Mouse (Mus musculus) forebrain, embryonic 16.5 days (tissue): Measurements from ENCODE around the gene Nrip1. TPM values are rescaled to one million over a fixed set of nuclear protein-coding genes. Genes with fewer than 3 reads are reported as not detected.

Source experiments
- ATAC-seq: fragments of 200-750 bp; cut with Nextera tagmentation; 2 replicates; pipeline ENCODE4 v1.8.0; 2017; ENCODE audit warnings: mild to moderate bottlenecking, moderate library complexity
- H3K27ac ChIP-seq: fragments of 300-500 bp; sonication (generic); 2 replicates; pipeline ENCODE4 v1.5.1; 2014; ENCODE audit warnings: low read length, control low read depth
- H3K27me3 ChIP-seq: fragments of 300-500 bp; sonication (generic); replicated peaks from 2 replicates; pipeline ENCODE4 v1.6.1; 2014; ENCODE audit warnings: low read length; ENCODE audit not compliant: control insufficient read depth, insufficient read depth
- H3K36me3 ChIP-seq: fragments of 300-500 bp; sonication (generic); 2 replicates; pipeline ENCODE4 v1.6.1; 2014; ENCODE audit not compliant: control insufficient read depth, insufficient read depth
- H3K4me1 ChIP-seq: fragments of 300-500 bp; sonication (generic); replicated peaks from 2 replicates; pipeline ENCODE4 v1.6.1; 2014; ENCODE audit warnings: low read length; ENCODE audit not compliant: control insufficient read depth, insufficient read depth
- H3K4me2 ChIP-seq: fragments of 300-500 bp; sonication (generic); 2 replicates; pipeline ENCODE4 v1.6.1; 2014; ENCODE audit warnings: mild to moderate bottlenecking, low read length, control low read depth
- H3K4me3 ChIP-seq: fragments of 300-500 bp; sonication (generic); replicated peaks from 2 replicates; pipeline ENCODE4 v1.5.1; 2014; ENCODE audit warnings: mild to moderate bottlenecking, low read length, control low read depth
- H3K9ac ChIP-seq: fragments of 300-500 bp; sonication (generic); replicated peaks from 2 replicates; pipeline ENCODE4 v1.6.1; 2014; ENCODE audit warnings: low read depth, low read length, control low read depth
- H3K9me3 ChIP-seq: fragments of 300-500 bp; sonication (generic); 2 replicates; pipeline ENCODE4 v1.6.1; 2016; ENCODE audit warnings: low read length; ENCODE audit not compliant: control insufficient read depth
- WGBS: fragments of 180-500 bp; shearing (Covaris S2); extraction: QIAGEN DNeasy Blood & Tissue Kit; methylation state at CpG from one replicate; pipeline ENCODE4 v1.1.7; 2014; 5-methylcytosine and 5-hydroxymethylcytosine counted together
- polyA plus RNA-seq: library from polyadenylated mRNA; unstranded; fragments of >200 nt; fragmentation: Nextera tagmentation; extraction: Ambion mirVana; gene quantifications from 2 replicates; pipeline ENCODE4 v1.2.1, GENCODE M21; 2015

Gene Nrip1
- polyA plus RNA-seq, 1 experiment from 2014 or later = 38.7 TPM

- no peaks in the 10 kb centered on the region for H3K27me3 ChIP-seq
- no peak for ATAC-seq
- no peak overlapping the region for H3K4me3 ChIP-seq
- peaks cover 3% of the 10 kb centered on the region; the same call in 1 of the 2 replicates for H3K4me1 ChIP-seq
- 89% methylated on average over 3 of the region's 3 CpGs for WGBS
- no peak overlapping the region for H3K9ac ChIP-seq
- H3K27ac ChIP-seq = no peak overlapping the region
- H3K9me3 ChIP-seq = no peaks in the 10 kb centered on the region; the same call in 1 of the 2 replicates
- H3K4me2 ChIP-seq = no peak overlapping the region
- H3K36me3 ChIP-seq = no peaks in the 10 kb centered on the region
These were observed 28.8 kb downstream of the Nrip1 start for GRCm38 (mm10) chr16:76344761-76345368.

- WGBS = 95% methylated on average over 2 of the region's 2 CpGs
- no peak overlapping the region for H3K9ac ChIP-seq
- H3K4me3 ChIP-seq = no peak overlapping the region
- H3K4me1 ChIP-seq = peaks cover 3% of the 10 kb centered on the region; the same call in 1 of the 2 replicates
- H3K9me3 ChIP-seq = no peaks in the 10 kb centered on the region; the same call in 1 of the 2 replicates
- no peak overlapping the region for H3K4me2 ChIP-seq
- no peak for ATAC-seq
- no peaks in the 10 kb centered on the region for H3K36me3 ChIP-seq
- no peaks in the 10 kb centered on the region for H3K27me3 ChIP-seq
- no peak overlapping the region for H3K27ac ChIP-seq
These were observed 29.6 kb downstream of the Nrip1 start for GRCm38 (mm10) chr16:76344030-76344429.

DNA sequence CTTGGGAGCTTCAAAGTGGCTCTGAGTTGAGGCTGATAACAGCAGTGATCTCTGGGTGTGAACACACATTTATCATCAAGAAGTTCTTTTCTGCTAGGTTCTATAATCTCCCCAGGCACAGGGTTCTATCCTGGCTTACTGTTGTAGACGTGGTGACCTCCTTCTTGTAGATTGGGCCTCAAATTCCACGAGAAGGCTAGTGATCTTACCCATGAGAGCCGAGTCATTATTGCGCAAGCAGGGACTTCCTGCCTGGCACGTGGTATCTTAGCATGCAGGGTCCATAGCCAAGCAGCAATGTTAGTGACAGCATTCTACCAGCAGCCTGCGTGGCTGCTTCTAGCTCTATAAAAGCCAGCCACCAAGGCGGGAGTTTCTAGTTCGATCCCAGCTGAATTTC, 32.0 kb downstream of the Nrip1 start:
- Histone ChIP-seq H3K4me3 (no peak overlapping the region), H3K27me3 (no peaks in the 10 kb centered on the region), H3K4me2 (no peak overlapping the region), H3K27ac (no peak overlapping the region), H3K9me3 (no peaks in the 10 kb centered on the region; the same call in 1 of the 2 replicates), H3K9ac (no peak overlapping the region), H3K4me1 (no peaks in the 10 kb centered on the region), H3K36me3 (no peaks in the 10 kb centered on the region)
- no peak for ATAC-seq
- WGBS = 90% methylated on average over 8 of the region's 8 CpGs

GRCm38 (mm10) chr16:76339256-76339655, 34.4 kb downstream of the Nrip1 start:
- H3K9me3 ChIP-seq = no peaks in the 10 kb centered on the region
- H3K36me3 ChIP-seq = no peaks in the 10 kb centered on the region
- no peaks in the 10 kb centered on the region for H3K27me3 ChIP-seq
- no peak overlapping the region for H3K4me3 ChIP-seq
- H3K27ac ChIP-seq = no peak overlapping the region
- no peak overlapping the region for H3K9ac ChIP-seq
- H3K4me2 ChIP-seq = no peak overlapping the region
- no peak for ATAC-seq
- no peaks in the 10 kb centered on the region for H3K4me1 ChIP-seq
- WGBS = 92% methylated on average over 10 of the region's 10 CpGs

GRCm38 (mm10) chr16:76337351-76337750, 36.3 kb downstream of the Nrip1 start:
- H3K27me3 ChIP-seq = no peaks in the 10 kb centered on the region
- no peaks in the 10 kb centered on the region for H3K4me1 ChIP-seq
- WGBS = 90% methylated on average over 7 of the region's 7 CpGs
- no peaks in the 10 kb centered on the region for H3K36me3 ChIP-seq
- no peak overlapping the region for H3K9ac ChIP-seq
- no peak overlapping the region for H3K4me2 ChIP-seq
- no peak overlapping the region for H3K4me3 ChIP-seq
- H3K27ac ChIP-seq = no peak overlapping the region
- ATAC-seq = no peak
- no peaks in the 10 kb centered on the region for H3K9me3 ChIP-seq

GRCm38 (mm10) chr16:76336932-76337331, 36.7 kb downstream of the Nrip1 start:
- Histone ChIP-seq H3K4me1 (no peaks in the 10 kb centered on the region), H3K27me3 (no peaks in the 10 kb centered on the region), H3K27ac (no peak overlapping the region), H3K4me2 (no peak overlapping the region), H3K4me3 (no peak overlapping the region), H3K9me3 (no peaks in the 10 kb centered on the region), H3K9ac (no peak overlapping the region), H3K36me3 (no peaks in the 10 kb centered on the region)
- ATAC-seq = no peak
- WGBS = 93% methylated on average over 11 of the region's 11 CpGs

DNA sequence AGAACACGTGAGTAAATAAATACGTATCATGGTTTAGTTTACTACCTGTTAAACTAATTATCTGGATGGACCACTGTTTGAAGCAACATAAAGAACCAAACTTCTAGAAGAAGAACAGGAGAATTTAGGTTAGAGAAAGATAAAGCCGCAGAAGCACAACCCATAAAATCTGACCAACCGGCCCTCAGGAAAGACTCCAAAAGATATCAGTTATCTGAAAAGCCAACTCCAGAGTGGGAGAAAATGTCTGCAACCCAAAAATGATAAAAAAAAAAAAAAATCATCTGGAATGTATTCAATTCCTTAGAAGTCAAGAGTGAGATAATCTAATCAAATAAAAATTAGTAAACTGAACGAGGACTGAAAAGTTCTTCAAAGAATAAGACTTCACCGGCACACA, 37.7 kb downstream of the Nrip1 start:
- Histone ChIP-seq H3K4me2 (no peak overlapping the region), H3K4me3 (no peak overlapping the region), H3K4me1 (no peaks in the 10 kb centered on the region), H3K9me3 (no peaks in the 10 kb centered on the region), H3K9ac (no peak overlapping the region), H3K27ac (no peak overlapping the region), H3K36me3 (no peaks in the 10 kb centered on the region), H3K27me3 (no peaks in the 10 kb centered on the region)
- 97% methylated on average over 6 of the region's 6 CpGs for WGBS
- ATAC-seq = no peak

DNA sequence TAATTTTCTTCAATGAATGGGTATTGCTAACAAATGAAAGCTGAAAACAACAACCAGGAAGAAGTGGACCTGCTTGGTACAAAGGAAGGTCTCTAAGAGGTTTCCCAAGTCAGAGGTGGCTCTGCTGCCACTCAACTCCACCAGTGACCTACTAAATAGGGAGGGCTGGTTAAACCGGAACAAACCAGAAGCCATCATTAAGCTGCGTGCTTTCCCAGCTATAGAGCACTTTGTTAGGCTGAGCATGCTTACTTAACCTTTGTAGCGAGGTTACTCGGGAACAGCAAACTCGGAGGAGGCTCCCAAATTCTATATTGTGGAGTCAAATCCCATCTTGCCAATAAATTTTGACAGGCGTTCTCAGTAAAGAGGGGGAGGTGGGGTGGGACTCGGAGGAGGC, 41.5 kb downstream of the Nrip1 start:
- ATAC-seq = no peak
- WGBS = 60% methylated on average over 7 of the region's 7 CpGs
- no peak overlapping the region for H3K9ac ChIP-seq

DNA sequence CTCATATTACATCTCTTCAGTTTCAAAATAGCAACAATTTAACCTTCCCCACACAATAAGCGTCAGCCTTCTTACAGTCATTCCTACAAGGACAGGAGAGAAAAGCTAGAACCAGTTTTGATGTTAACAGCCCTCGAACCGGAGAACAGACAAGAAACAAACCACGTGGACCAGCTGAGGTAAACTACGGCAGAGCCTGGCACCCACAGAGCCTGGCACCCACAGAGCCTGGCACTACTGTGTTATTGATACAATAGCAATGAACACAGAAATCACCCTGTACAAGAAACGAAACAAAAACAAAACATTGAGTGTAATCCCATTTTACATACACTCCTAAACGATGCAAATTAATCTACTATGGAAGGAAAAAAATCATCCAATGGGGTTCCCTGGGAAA, 42.4 kb downstream of the Nrip1 start:
- WGBS = 82% methylated on average over 7 of the region's 7 CpGs
- no peak overlapping the region for H3K4me3 ChIP-seq
- H3K27ac ChIP-seq = no peak overlapping the region
- H3K4me1 ChIP-seq = no peaks in the 10 kb centered on the region
- no peak overlapping the region for H3K4me2 ChIP-seq
- no peaks in the 10 kb centered on the region for H3K9me3 ChIP-seq
- ATAC-seq = no peak
- H3K27me3 ChIP-seq = no peaks in the 10 kb centered on the region
- H3K9ac ChIP-seq = no peak overlapping the region
- no peaks in the 10 kb centered on the region for H3K36me3 ChIP-seq

More for the DNA sequence above, 41.5 kb downstream of the Nrip1 start:
- Histone ChIP-seq H3K4me2 (no peak overlapping the region), H3K27me3 (no peaks in the 10 kb centered on the region), H3K4me1 (no peaks in the 10 kb centered on the region), H3K4me3 (no peak overlapping the region), H3K9me3 (no peaks in the 10 kb centered on the region), H3K27ac (no peak overlapping the region), H3K36me3 (no peaks in the 10 kb centered on the region)

GRCm38 (mm10) chr16:76325315-76325710, 48.3 kb downstream of the Nrip1 start:
- Histone ChIP-seq H3K4me1 (peaks cover 19% of the 10 kb centered on the region), H3K4me2 (no peak overlapping the region), H3K36me3 (no peaks in the 10 kb centered on the region), H3K27ac (no peak overlapping the region), H3K27me3 (no peaks in the 10 kb centered on the region), H3K4me3 (no peak overlapping the region), H3K9ac (no peak overlapping the region), H3K9me3 (no peaks in the 10 kb centered on the region)
- ATAC-seq = no peak
- WGBS = 97% methylated on average over 3 of the region's 3 CpGs
